Mouse (Mus musculus) adrenal gland, postnatal 10 days (tissue): Measurements from ENCODE around the gene Olfr749. TPM values are rescaled to one million over a fixed set of nuclear protein-coding genes. Genes with fewer than 3 reads are reported as not detected.

ENCODE experiments used
- DNase-seq: peaks from one replicate; pipeline ENCODE4 v3.0.0; 2021; ENCODE audit warnings: mixed read lengths
- long read RNA-seq, 2 experiments: library from polyadenylated mRNA; stranded (forward); transcript quantifications; one replicate each; pipeline ENCODE4 v2.0.0; 2021
- total RNA-seq, 2 experiments: library from RNA; stranded (reverse); gene quantifications; 2 replicates each; pipeline ENCODE4 v1.2.3; 2021

Gene Olfr749
- not detected for total RNA-seq
- long read RNA-seq, experiment 1, result 0 reads
- long read RNA-seq, experiment 2, result 0 reads

- no peak for DNase-seq
Observed at GRCm38 (mm10) chr14:50744994-50745393, at the start of gene Olfr749. Olfr749 (minus strand) TSS chr14:50745094.

GRCm38 (mm10) chr14:50788157-50788556 is 43.3 kb upstream of the Olfr749 start:
- no peak for DNase-seq

- DNase-seq, result peak; percentile 96
Observed at GRCm38 (mm10) chr14:50785251-50785637, 40.4 kb upstream of the Olfr749 start, which contains the start of gene Ttc5. Ttc5 (minus strand) TSS chr14:50785519.

GRCm38 (mm10) chr14:50784391-50785250 is 39.7 kb upstream of the Olfr749 start:
- DNase-seq, result peak; percentile 12

- DNase-seq, result no peak
Observed at GRCm38 (mm10) chr14:50782166-50782565, 37.3 kb upstream of the Olfr749 start.

GRCm38 (mm10) chr14:50771342-50771741 is 26.4 kb upstream of the Olfr749 start:
- peak; percentile 9 for DNase-seq

- DNase-seq, result peak; percentile 39
Observed at GRCm38 (mm10) chr14:50765736-50766135, 20.8 kb upstream of the Olfr749 start.

GRCm38 (mm10) chr14:50758416-50759085 is 13.7 kb upstream of the Olfr749 start:
- no peak for DNase-seq

GRCm38 (mm10) chr14:50741584-50741983 is 3.3 kb downstream of the Olfr749 start:
- DNase-seq, result no peak

GRCm38 (mm10) chr14:50740334-50740733 is 4.6 kb downstream of the Olfr749 start:
- DNase-seq, result no peak

- peak; percentile 4 for DNase-seq
Observed at GRCm38 (mm10) chr14:50722371-50722770, 22.5 kb downstream of the Olfr749 start.

- DNase-seq, result peak; percentile 3
Observed at GRCm38 (mm10) chr14:50719875-50720274, 25.0 kb downstream of the Olfr749 start.

GRCm38 (mm10) chr14:50707073-50707472 is 37.8 kb downstream of the Olfr749 start, which contains the start of gene Olfr748:
Olfr748 (plus strand) TSS chr14:50707373.
- DNase-seq, result no peak

- DNase-seq, result no peak
Observed at GRCm38 (mm10) chr14:50693106-50693505, 51.8 kb downstream of the Olfr749 start, which contains the start of gene Olfr747. Olfr747 (minus strand) TSS chr14:50693206.

Other genes starting within 250 kb of the Olfr749 start
- gene Olfr742, start 241.5 kb downstream of the Olfr749 start, total RNA-seq, result not detected
- gene Olfr743, start 223.3 kb downstream of the Olfr749 start, total RNA-seq, result not detected
- gene Olfr744, start 130.2 kb downstream of the Olfr749 start, total RNA-seq, result not detected
- not detected for gene Olfr745, start 105.7 kb downstream of the Olfr749 start, total RNA-seq
- not detected for gene Olfr746, start 98.0 kb downstream of the Olfr749 start, total RNA-seq
- gene Olfr747, start 51.9 kb downstream of the Olfr749 start, total RNA-seq, result not detected
- not detected for gene Olfr748, start 37.7 kb downstream of the Olfr749 start, total RNA-seq
- 10 to 100 TPM; 36.4 to 47.9 TPM for gene Ttc5, start 40.4 kb upstream of the Olfr749 start, total RNA-seq
- gene Ccnb1ip1, start 62.6 kb upstream of the Olfr749 start, total RNA-seq, result under 1 TPM; 0.24 to 0.78 TPM
- 10 to 100 TPM; 28.7 to 31.1 TPM for gene Parp2, start 62.7 kb upstream of the Olfr749 start, total RNA-seq
- 10 to 100 TPM; 18.8 to 26.2 TPM for gene Tep1, start 125.5 kb upstream of the Olfr749 start, total RNA-seq
- gene Klhl33, start 152.4 kb upstream of the Olfr749 start, total RNA-seq, result 1 to 10 TPM; 2.1 to 7.9 TPM
- 10 to 100 TPM; 62.7 to 76.7 TPM for gene Osgep, start 179.8 kb upstream of the Olfr749 start, total RNA-seq
- gene Apex1, start 179.9 kb upstream of the Olfr749 start, total RNA-seq, result 10 to 100 TPM; 69.9 to 71.6 TPM
- gene Pip4p1, start 185.8 kb upstream of the Olfr749 start, total RNA-seq, result 10 to 100 TPM; 41.0 to 46.3 TPM
- 10 to 100 TPM; 36.8 to 53.0 TPM for gene Pnp, start 186.0 kb upstream of the Olfr749 start, total RNA-seq
- 10 to 100 TPM; 37.1 to 48.5 TPM for gene Gm49342, start 199.4 kb upstream of the Olfr749 start, total RNA-seq
- 1 to 10 TPM; 2.1 to 2.7 TPM for gene Pnp2, start 210.9 kb upstream of the Olfr749 start, total RNA-seq